ENCODE assay signal across 8 mouse cellular contexts in genomic region chr4:109759031-109759430, GRCm38 (mm10).
DNase-seq lines count a peak whose midpoint lies in the region; ATAC-seq lines count a peak whose summit lies in the region.

No protein-coding gene starts in this region.

- DNase-seq in gastrocnemius, postnatal 10 days = peak; percentile 12
- no peak for DNase-seq in gastrocnemius, postnatal 36 days
- peak; percentile 25 for DNase-seq in ovary, postnatal 14 days (ENCODE audit: low spot score)
- DNase-seq in ovary, postnatal 10 days (ENCODE audit: low spot score) = no peak
- DNase-seq in NIH3T3 (ENCODE audit: low read depth) = peak; percentile 78
- peak; percentile 67 for DNase-seq in naive thymus-derived CD4-positive, alpha-beta T cell, adult 2 months (ENCODE audit: low read depth)
- DNase-seq in ovary, adult 18-20 months (ENCODE audit: low spot score) = no peak

- intact Hi-C loops in gastrocnemius, postnatal 36 days (cut with DNase I) = loop anchor here (5.0 kb wide), 1 partner anchor 263 kb away; no protein-coding TSS in a partner anchor

- peak; percentile 55 for ATAC-seq in inflammation-experienced regulatory T-cells, adult 6 months

Comparison
In these comparisons a context has a peak if more than half of its experiments do, and no peak if none do; other contexts are left out.
1. DNase-seq: peak in gastrocnemius, postnatal 10 days (single experiment), ovary, postnatal 14 days (single experiment), NIH3T3 (single experiment) and naive thymus-derived CD4-positive, alpha-beta T cell, adult 2 months (single experiment); none in gastrocnemius, postnatal 36 days (0 of 2), ovary, postnatal 10 days (single experiment) and ovary, adult 18-20 months (single experiment).